8 mouse cellular contexts compared by ENCODE assay signal in genomic region chr7:108950312-108950761, GRCm38 (mm10). TPM values are rescaled to one million over a fixed set of nuclear protein-coding genes. Genes with fewer than 3 reads are reported as not detected.
DNase-seq lines count a peak whose midpoint lies in the region; ATAC-seq and TF ChIP-seq lines count a peak whose summit lies in the region.

Gene Tub, plus strand, starts transcription at chr7:108950338.

- H3K27ac ChIP-seq in heart, embryonic 11.5 days (ENCODE audit: low read depth, low read length), result no peak within 1 kb of the TSS
- H3K27ac ChIP-seq in neural tube, embryonic 11.5 days (ENCODE audit: low read depth, low read length), result no peak within 1 kb of the TSS
- H3K27ac ChIP-seq in testis, adult 2 months (ENCODE audit: control insufficient read depth, insufficient read depth, low read depth, low read length), result no peak within 1 kb of the TSS

- peaks cover 44% of the 10 kb centered on the region for H3K27me3 ChIP-seq in heart, embryonic 11.5 days (ENCODE audit: control insufficient read depth, insufficient read depth, low read length)
- H3K27me3 ChIP-seq in neural tube, embryonic 11.5 days (ENCODE audit: control insufficient read depth, insufficient read depth, low read length), result peaks cover 34% of the 10 kb centered on the region
- no peaks in the 10 kb centered on the region for H3K27me3 ChIP-seq in testis, adult 2 months (ENCODE audit: control insufficient read depth, insufficient read depth, low read length)

- DNase-seq in urinary bladder, adult 2 months (ENCODE audit: low spot score), result peak; percentile 30
- DNase-seq in urinary bladder, postnatal 10 days (ENCODE audit: low spot score), result no peak
- DNase-seq in embryo, embryonic 9.5 days (ENCODE audit: extremely low spot score), result peak; percentile 45
- DNase-seq in kidney, postnatal 10 days, result peak; percentile 75
- DNase-seq in liver, result peak; percentile 21
- DNase-seq in neural tube, embryonic 11.5 days (ENCODE audit: low spot score), result peak; percentile 72

- H3K4me2 ChIP-seq in heart, embryonic 11.5 days, result peak within 1 kb of the TSS; percentile 84
- peak within 1 kb of the TSS; percentile 85 for H3K4me2 ChIP-seq in neural tube, embryonic 11.5 days (ENCODE audit: low read depth)

- ATAC-seq in heart, embryonic 11.5 days (replicated peaks; ENCODE audit: insufficient number of reproducible peaks, low FRiP score, low TSS enrichment), result peak; percentile 46; the same call in 1 of the 2 replicates
- ATAC-seq in neural tube, embryonic 11.5 days (ENCODE audit: insufficient read depth, low FRiP score, low TSS enrichment), result peak; percentile 79

- 0 out of 2 replicates have a peak within 1 kb of the TSS, but pooled peaks have one; percentile 46 for H3K9ac ChIP-seq in heart, embryonic 11.5 days (ENCODE audit: low read depth, low read length)
- peak within 1 kb of the TSS; percentile 45 for H3K9ac ChIP-seq in neural tube, embryonic 11.5 days (ENCODE audit: low read length)

- 1% methylated on average over 44 of the region's 44 CpGs for WGBS in heart, embryonic 11.5 days (ENCODE audit: insufficient replicate concordance)
- WGBS in neural tube, embryonic 11.5 days, result 1% methylated on average over 44 of the region's 44 CpGs

- H3K36me3 ChIP-seq in heart, embryonic 11.5 days (ENCODE audit: control insufficient read depth, insufficient read depth, low read length), result no peaks in the 10 kb centered on the region
- no peaks in the 10 kb centered on the region for H3K36me3 ChIP-seq in neural tube, embryonic 11.5 days (ENCODE audit: control insufficient read depth, insufficient read depth, low read length)
- no peaks in the 10 kb centered on the region for H3K36me3 ChIP-seq in testis, adult 2 months (ENCODE audit: control insufficient read depth, insufficient read depth, low read length)

- H3K4me3 ChIP-seq in heart, embryonic 11.5 days (ENCODE audit: low read depth, low read length), result peak within 1 kb of the TSS; percentile 50
- peak within 1 kb of the TSS; percentile 50 for H3K4me3 ChIP-seq in neural tube, embryonic 11.5 days (ENCODE audit: low read depth, low read length)
- peak within 1 kb of the TSS; percentile 86 for H3K4me3 ChIP-seq in testis, adult 2 months (ENCODE audit: control insufficient read depth, low read depth, low read length)

- no peak for TF ChIP-seq POLR2A in testis, adult 2 months (IDR thresholded peaks at IDR 0.05; ENCODE audit: control insufficient read depth, low read depth, low read length)

- peaks cover 10% of the 10 kb centered on the region for H3K4me1 ChIP-seq in heart, embryonic 11.5 days (ENCODE audit: control insufficient read depth, insufficient read depth, low read length)
- H3K4me1 ChIP-seq in neural tube, embryonic 11.5 days (ENCODE audit: control insufficient read depth, insufficient read depth, low read length), result peaks cover 3% of the 10 kb centered on the region; the same call in 1 of the 2 replicates
- peaks cover 4% of the 10 kb centered on the region for H3K4me1 ChIP-seq in testis, adult 2 months (ENCODE audit: control insufficient read depth, insufficient read depth, low read length)

- TF ChIP-seq CTCF in testis, adult 2 months (IDR thresholded peaks at IDR 0.05; ENCODE audit: control insufficient read depth, insufficient read depth, insufficient replicate concordance, low read depth, low read length), result no peak

- no peaks in the 10 kb centered on the region for H3K9me3 ChIP-seq in heart, embryonic 11.5 days (replicated peaks; ENCODE audit: control insufficient read depth, low read length)
- no peaks in the 10 kb centered on the region for H3K9me3 ChIP-seq in neural tube, embryonic 11.5 days (ENCODE audit: control insufficient read depth, low read length)

RNA-seq across cellular contexts. Expression of gene Tub, which starts in this region (rescaled TPM):
- 1.6 and 1.7 TPM in 2 replicates for polyA plus RNA-seq in urinary bladder, adult 2 months (2012; rRNA removed)
- 0.45 and 0.63 TPM in 2 replicates for polyA plus RNA-seq in heart, embryonic 11.5 days (2014; fragmentation: Nextera tagmentation; extraction: Ambion mirVana)
- polyA plus RNA-seq in neural tube, embryonic 11.5 days (2014; fragmentation: Nextera tagmentation; extraction: Ambion mirVana), result 16.9 and 20.0 TPM in 2 replicates
- polyA plus RNA-seq in testis, adult 2 months (2012; rRNA removed), result 11.8 and 12.5 TPM in 2 replicates

Comparison
In these comparisons a context has a peak if more than half of its experiments do, and no peak if none do; other contexts are left out.
1. Peak in ATAC-seq, H3K4me3 ChIP-seq, H3K9ac ChIP-seq and H3K4me2 ChIP-seq in heart, embryonic 11.5 days; RNA of the gene not detected or under 1 TPM.